Mouse (Mus musculus) kidney, adult 2 months (tissue): ENCODE data around the gene Fmnl1.

Experiments
- CTCF ChIP-seq: fragments of 200-500 bp; conservative IDR thresholded peaks from 2 replicates; pipeline ENCODE4 v1.5.1; 2011; ENCODE audit warnings: low read depth, mild to moderate bottlenecking, control low read depth, low read length, moderate library complexity, mixed read lengths; ENCODE audit not compliant: insufficient read depth, insufficient read length
- POLR2A ChIP-seq: fragments of 200-500 bp; IDR thresholded peaks from one replicate; pipeline ENCODE4 v1.6.1; 2011; ENCODE audit warnings: low read depth, low read length, control low read depth

DNA sequence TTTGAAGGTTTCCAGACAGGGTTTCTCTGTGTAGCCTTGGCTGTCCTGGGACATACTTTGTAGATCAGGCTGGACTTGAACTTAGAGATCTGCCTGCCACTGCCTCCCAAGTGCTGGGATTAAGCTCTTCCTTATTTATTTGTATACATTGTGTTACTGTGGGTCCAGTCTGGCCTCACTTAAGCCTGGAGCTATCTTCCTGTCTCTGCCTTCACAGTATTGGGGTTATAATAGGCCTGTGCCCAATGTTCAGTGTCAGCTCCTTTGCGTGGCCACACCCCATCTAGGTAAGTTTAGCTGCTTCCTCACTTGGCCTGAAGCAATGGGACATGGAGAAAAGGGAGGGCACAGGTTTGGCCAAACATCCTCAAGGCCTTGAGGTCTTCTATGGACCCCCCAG lies 5.6 kb downstream of the Fmnl1 start:
- TF ChIP-seq POLR2A (no peak), CTCF (no peak)
